Mouse (Mus musculus) liver, embryonic 13.5 days (tissue): Measurements from ENCODE around the gene Pde4d. TPM values are rescaled to one million over a fixed set of nuclear protein-coding genes. Genes with fewer than 3 reads are reported as not detected.

Source experiments
- ATAC-seq: fragments of 200-750 bp; cut with Nextera tagmentation; 2 replicates; pipeline ENCODE4 v1.8.0; 2017; ENCODE audit warnings: low read depth, mild to moderate bottlenecking, moderate number of reproducible peaks, moderate library complexity
- DNase-seq: peaks from one replicate; pipeline ENCODE4 v3.0.0; 2022
- H3K27ac ChIP-seq: fragments of 300-500 bp; sonication (generic); 2 replicates; pipeline ENCODE4 v1.5.1; 2015; ENCODE audit warnings: moderate library complexity, mild to moderate bottlenecking, inconsistent platforms
- H3K27me3 ChIP-seq: fragments of 300-500 bp; sonication (generic); 2 replicates; pipeline ENCODE4 v1.6.1; 2015; ENCODE audit warnings: mild to moderate bottlenecking, inconsistent platforms
- H3K36me3 ChIP-seq: fragments of 300-500 bp; sonication (generic); 2 replicates; pipeline ENCODE4 v1.6.1; 2015; ENCODE audit warnings: mild to moderate bottlenecking, inconsistent platforms
- H3K4me1 ChIP-seq: fragments of 300-500 bp; sonication (generic); replicated peaks from 2 replicates; pipeline ENCODE4 v1.6.1; 2015; ENCODE audit warnings: inconsistent platforms
- H3K4me2 ChIP-seq: fragments of 300-500 bp; sonication (generic); 2 replicates; pipeline ENCODE4 v1.6.1; 2015; ENCODE audit warnings: inconsistent platforms, mild to moderate bottlenecking, moderate library complexity
- H3K4me3 ChIP-seq: fragments of 300-500 bp; sonication (generic); replicated peaks from 2 replicates; pipeline ENCODE4 v1.5.1; 2015; ENCODE audit warnings: mild to moderate bottlenecking, inconsistent platforms
- H3K9ac ChIP-seq: fragments of 300-500 bp; sonication (generic); 2 replicates; pipeline ENCODE4 v1.6.1; 2015; ENCODE audit warnings: mild to moderate bottlenecking, inconsistent platforms
- H3K9me3 ChIP-seq: fragments of 300-500 bp; sonication (generic); replicated peaks from 2 replicates; pipeline ENCODE4 v1.6.1; 2016; ENCODE audit warnings: inconsistent platforms
- WGBS: fragments of 180-500 bp; shearing (Covaris S2); methylation state at CpG from one replicate; pipeline ENCODE4 v1.1.7; 2015; ENCODE audit not compliant: insufficient replicate concordance; 5-methylcytosine and 5-hydroxymethylcytosine counted together
- polyA plus RNA-seq: library from polyadenylated mRNA; unstranded; fragments of >200 nt; fragmentation: Nextera tagmentation; extraction: Ambion mirVana; gene quantifications from 2 replicates; pipeline ENCODE4 v1.2.1, GENCODE M21; 2015

Pde4d gene
- polyA plus RNA-seq, 1 experiment from 2014 or later = 11.8 TPM

- ATAC-seq = no peak
- no peak overlapping the region for H3K9ac ChIP-seq
- WGBS = 77% methylated on average over 4 of the region's 4 CpGs
Measured at GRCm38 (mm10) chr13:109729612-109730011, 1279.9 kb downstream of the Pde4d start.

GRCm38 (mm10) chr13:109732655-109733376 is 1283.1 kb downstream of the Pde4d start:
- whole genome bisulfite sequencing = 83% methylated on average over 5 of the region's 5 CpGs
- H3K4me3 ChIP-seq = no peak overlapping the region

More at GRCm38 (mm10) chr13:109729612-109730011, 1279.9 kb downstream of the Pde4d start:
- Histone ChIP-seq H3K9me3 (no peaks in the 10 kb centered on the region), H3K27ac (no peak overlapping the region), H3K4me2 (no peak overlapping the region), H3K27me3 (no peaks in the 10 kb centered on the region), H3K4me3 (no peak overlapping the region), H3K4me1 (no peaks in the 10 kb centered on the region), H3K36me3 (no peaks in the 10 kb centered on the region; the same call in 1 of the 2 replicates)
- no peak for DNase-seq

GRCm38 (mm10) chr13:109736290-109737078 is 1286.7 kb downstream of the Pde4d start:
- Histone ChIP-seq H3K4me1 (no peaks in the 10 kb centered on the region; the same call in 1 of the 2 replicates), H3K9ac (no peak overlapping the region), H3K4me3 (no peak overlapping the region), H3K4me2 (no peak overlapping the region), H3K27ac (no peak overlapping the region), H3K27me3 (no peaks in the 10 kb centered on the region), H3K9me3 (no peaks in the 10 kb centered on the region), H3K36me3 (peaks cover 9% of the 10 kb centered on the region)
- 45% methylated on average over 8 of the region's 8 CpGs for WGBS
- no peak for DNase-seq
- ATAC-seq = no peak

More at GRCm38 (mm10) chr13:109732655-109733376, 1283.1 kb downstream of the Pde4d start:
- DNase-seq (no peak), ATAC-seq (no peak)
- no peaks in the 10 kb centered on the region for H3K9me3 ChIP-seq
- no peaks in the 10 kb centered on the region for H3K36me3 ChIP-seq
- no peak overlapping the region for H3K9ac ChIP-seq
- no peak overlapping the region for H3K4me2 ChIP-seq
- no peaks in the 10 kb centered on the region; the same call in 1 of the 2 replicates for H3K4me1 ChIP-seq
- no peaks in the 10 kb centered on the region for H3K27me3 ChIP-seq
- H3K27ac ChIP-seq = no peak overlapping the region

GRCm38 (mm10) chr13:109746492-109746891 is 1296.7 kb downstream of the Pde4d start:
- ATAC-seq (no peak), DNase-seq (no peak)
- Histone ChIP-seq H3K9me3 (no peaks in the 10 kb centered on the region), H3K27ac (no peak overlapping the region), H3K36me3 (peaks cover 46% of the 10 kb centered on the region), H3K27me3 (no peaks in the 10 kb centered on the region), H3K4me2 (no peak overlapping the region), H3K4me3 (no peak overlapping the region), H3K9ac (no peak overlapping the region), H3K4me1 (no peaks in the 10 kb centered on the region)

GRCm38 (mm10) chr13:109752236-109752863 is 1302.6 kb downstream of the Pde4d start:
- no peak for ATAC-seq
- no peak for DNase-seq
- 81% methylated on average over 8 of the region's 8 CpGs for WGBS

GRCm38 (mm10) chr13:109756854-109757253 is 1307.1 kb downstream of the Pde4d start:
- Histone ChIP-seq H3K4me2 (no peak overlapping the region), H3K9me3 (no peaks in the 10 kb centered on the region), H3K27me3 (no peaks in the 10 kb centered on the region), H3K4me3 (no peak overlapping the region), H3K27ac (no peak overlapping the region), H3K4me1 (no peaks in the 10 kb centered on the region), H3K36me3 (peaks cover 25% of the 10 kb centered on the region), H3K9ac (no peak overlapping the region)
- WGBS = 80% methylated on average over 5 of the region's 5 CpGs
- no peak for ATAC-seq
- DNase-seq = no peak

More at GRCm38 (mm10) chr13:109752236-109752863, 1302.6 kb downstream of the Pde4d start:
- Histone ChIP-seq H3K4me3 (no peak overlapping the region), H3K27me3 (no peaks in the 10 kb centered on the region), H3K9me3 (no peaks in the 10 kb centered on the region), H3K4me1 (no peaks in the 10 kb centered on the region), H3K27ac (no peak overlapping the region), H3K36me3 (peaks cover 20% of the 10 kb centered on the region; the same call in 1 of the 2 replicates), H3K9ac (no peak overlapping the region), H3K4me2 (no peak overlapping the region)

GRCm38 (mm10) chr13:109759201-109759600 is 1309.5 kb downstream of the Pde4d start:
- Histone ChIP-seq H3K27me3 (no peaks in the 10 kb centered on the region), H3K36me3 (peaks cover 14% of the 10 kb centered on the region), H3K4me3 (no peak overlapping the region), H3K4me1 (no peaks in the 10 kb centered on the region), H3K9ac (no peak overlapping the region), H3K4me2 (no peak overlapping the region), H3K9me3 (no peaks in the 10 kb centered on the region), H3K27ac (no peak overlapping the region)
- DNase-seq (no peak), ATAC-seq (no peak)
- 47% methylated on average over 5 of the region's 5 CpGs for WGBS

- Histone ChIP-seq H3K9me3 (no peaks in the 10 kb centered on the region), H3K36me3 (peaks cover 10% of the 10 kb centered on the region), H3K4me3 (no peak overlapping the region), H3K9ac (no peak overlapping the region), H3K4me2 (no peak overlapping the region), H3K27ac (no peak overlapping the region), H3K27me3 (no peaks in the 10 kb centered on the region), H3K4me1 (no peaks in the 10 kb centered on the region)
- DNase-seq = no peak
- WGBS = 83% methylated on average over 13 of the region's 13 CpGs
- no peak for ATAC-seq
Measured at GRCm38 (mm10) chr13:109761081-109761480, 1311.3 kb downstream of the Pde4d start.

- no peak for ATAC-seq
- H3K9me3 ChIP-seq = no peaks in the 10 kb centered on the region
- H3K36me3 ChIP-seq = peaks cover 36% of the 10 kb centered on the region
- H3K27ac ChIP-seq = no peak overlapping the region
- H3K4me2 ChIP-seq = no peak overlapping the region
- H3K9ac ChIP-seq = no peak overlapping the region
- DNase-seq = no peak
- no peak overlapping the region for H3K4me3 ChIP-seq
- H3K4me1 ChIP-seq = peaks cover 29% of the 10 kb centered on the region
- 71% methylated on average over 7 of the region's 7 CpGs for WGBS
- H3K27me3 ChIP-seq = no peaks in the 10 kb centered on the region
Measured at GRCm38 (mm10) chr13:109774791-109775190, 1325.0 kb downstream of the Pde4d start.

GRCm38 (mm10) chr13:109775197-109775596 is 1325.4 kb downstream of the Pde4d start:
- peak overlapping the region; percentile 36 for H3K27ac ChIP-seq
- no peak for DNase-seq
- no peak; the same call in 1 of the 2 replicates for ATAC-seq
- peaks cover 32% of the 10 kb centered on the region for H3K36me3 ChIP-seq
- no peaks in the 10 kb centered on the region for H3K27me3 ChIP-seq
- WGBS = 27% methylated on average over 5 of the region's 5 CpGs
- no peak overlapping the region for H3K9ac ChIP-seq
- H3K4me3 ChIP-seq = no peak overlapping the region
- H3K4me2 ChIP-seq = peak overlapping the region; percentile 57
- no peaks in the 10 kb centered on the region for H3K9me3 ChIP-seq
- peaks cover 29% of the 10 kb centered on the region for H3K4me1 ChIP-seq

- Histone ChIP-seq H3K4me1 (peaks cover 29% of the 10 kb centered on the region), H3K9ac (peak overlapping the region; percentile 51), H3K4me3 (peak overlapping the region; percentile 29), H3K36me3 (peaks cover 28% of the 10 kb centered on the region), H3K9me3 (no peaks in the 10 kb centered on the region), H3K27ac (peak overlapping the region; percentile 61), H3K4me2 (peak overlapping the region; percentile 57), H3K27me3 (no peaks in the 10 kb centered on the region)
- DNase-seq (peak; percentile 88), ATAC-seq (peak; percentile 95)
- WGBS = 4% methylated on average over 11 of the region's 11 CpGs
Measured at GRCm38 (mm10) chr13:109776116-109776515, 1326.4 kb downstream of the Pde4d start.
